Mouse (Mus musculus) kidney, adult 2 months (tissue): ENCODE measurements at regions not wholly inside any gene's neighbourhood (a gene's known extent, or its start where the extent isn't known, plus 50 kb on each side); places are given as distances from the start of the nearest gene placed in this dataset.

Experiments used
- CTCF ChIP-seq: fragments of 200-500 bp; conservative IDR thresholded peaks from 2 replicates; pipeline ENCODE4 v1.5.1; 2011; ENCODE audit warnings: low read depth, mild to moderate bottlenecking, control low read depth, low read length, moderate library complexity, mixed read lengths; ENCODE audit not compliant: insufficient read depth, insufficient read length
- POLR2A ChIP-seq: fragments of 200-500 bp; IDR thresholded peaks from one replicate; pipeline ENCODE4 v1.6.1; 2011; ENCODE audit warnings: low read depth, low read length, control low read depth

DNA sequence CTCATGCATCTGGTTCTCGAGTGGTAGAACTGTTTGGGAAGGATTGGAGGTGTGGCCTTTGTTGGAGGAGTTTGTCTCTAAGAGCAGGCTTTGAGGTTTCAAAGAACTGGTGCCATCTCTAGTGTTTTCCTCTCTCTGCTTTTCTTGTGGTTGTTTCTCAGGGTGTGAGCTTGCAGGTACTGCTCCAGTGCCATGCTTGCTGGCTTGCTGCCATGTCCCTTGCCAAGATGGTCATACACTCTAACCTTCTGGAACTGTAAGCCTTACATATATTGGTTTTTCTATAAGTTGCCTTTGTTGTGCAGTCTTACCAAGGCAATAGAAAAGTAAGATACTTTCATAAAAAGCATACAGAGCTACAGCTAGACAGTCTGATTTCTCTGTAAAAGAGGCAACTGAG is 115.1 kb upstream of the Rcn1 start:
- TF ChIP-seq CTCF (no peak), POLR2A (no peak)
